Mouse (Mus musculus) lung, adult 2 months (tissue): ENCODE data around the gene 4931414P19Rik. TPM values are rescaled to one million over a fixed set of nuclear protein-coding genes. Genes with fewer than 3 reads are reported as not detected.

Source experiments
- DNase-seq: peaks from one replicate; pipeline ENCODE4 v3.0.0; 2022
- H3K4me1 ChIP-seq: fragments of 200-500 bp; 2 replicates; pipeline ENCODE4 v1.6.1; 2011; ENCODE audit warnings: low read length; ENCODE audit not compliant: control insufficient read depth, insufficient read depth
- H3K4me3 ChIP-seq: fragments of 200-500 bp; replicated peaks from 2 replicates; pipeline ENCODE3; 2011; ENCODE audit warnings: low read depth, mild to moderate bottlenecking, control low read depth, low read length; ENCODE audit errors: extremely low read depth
- CTCF ChIP-seq: fragments of 200-500 bp; IDR thresholded peaks from 2 replicates; pipeline ENCODE4 v1.5.1; 2011; ENCODE audit warnings: mild to moderate bottlenecking, low read length, control low read depth; ENCODE audit not compliant: insufficient read depth
- POLR2A ChIP-seq: fragments of 200-500 bp; IDR thresholded peaks from 2 replicates; pipeline ENCODE4 v1.6.1; 2011; ENCODE audit warnings: low read depth, mild to moderate bottlenecking, control low read depth, low read length, borderline replicate concordance; ENCODE audit errors: extremely low read depth
- WGBS: fragments of 180-500 bp; shearing (Covaris S2); methylation state at CpG from one replicate; pipeline ENCODE4 v1.1.7; 2018; 5-methylcytosine and 5-hydroxymethylcytosine counted together
- polyA plus RNA-seq: library from polyadenylated mRNA; depleted of rRNA; stranded (reverse); fragments of >200 nt; gene quantifications from 2 replicates; pipeline ENCODE4 v1.2.3, GENCODE M21; 2012

4931414P19Rik gene
- polyA plus RNA-seq, 1 experiment = 7.3 TPM

- 41% methylated on average over 10 of the region's 10 CpGs for WGBS
- no peak for DNase-seq
- TF ChIP-seq CTCF (no peak), POLR2A (no peak)
- no peaks in the 10 kb centered on the region for H3K4me1 ChIP-seq
- H3K4me3 ChIP-seq = no peak overlapping the region
These were observed 13.4 kb downstream of the 4931414P19Rik start for GRCm38 (mm10) chr14:54592319-54592934.

GRCm38 (mm10) chr14:54591056-54591455, 14.7 kb downstream of the 4931414P19Rik start:
- no peak for DNase-seq
- WGBS = 94% methylated on average over 16 of the region's 16 CpGs
- Histone ChIP-seq H3K4me3 (no peak overlapping the region), H3K4me1 (no peaks in the 10 kb centered on the region)
- no peak for TF ChIP-seq CTCF
- TF ChIP-seq POLR2A = no peak

DNA sequence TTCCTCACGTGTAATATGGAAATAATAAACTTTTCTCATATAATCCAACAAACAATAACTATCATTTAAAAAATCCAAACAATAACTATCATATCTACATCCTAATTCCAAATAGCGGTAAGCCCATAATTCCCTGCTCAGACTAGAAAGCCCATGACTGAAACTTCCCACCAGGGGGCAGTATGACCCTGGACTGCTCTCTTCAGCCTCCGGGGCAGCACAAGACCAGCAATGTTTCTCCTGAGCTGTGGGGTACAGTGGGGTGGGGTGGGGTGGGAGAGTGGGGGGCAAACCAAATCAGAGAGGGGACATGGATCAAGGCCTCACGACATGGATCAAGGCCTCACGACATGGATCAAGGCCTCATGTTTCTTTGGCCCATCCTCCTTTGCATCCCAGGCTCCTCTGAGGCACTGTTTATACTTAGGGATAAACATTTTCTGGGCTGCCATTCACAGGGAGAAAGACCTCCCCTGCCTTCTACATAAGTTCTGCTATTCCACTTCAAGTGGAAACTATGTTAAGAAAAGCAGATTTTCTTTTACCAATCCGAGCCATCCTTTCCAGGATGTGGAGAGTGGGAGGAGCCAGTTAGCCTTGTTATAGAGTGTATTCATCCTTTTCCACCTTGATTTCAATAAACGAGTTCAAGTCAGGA, 22.0 kb downstream of the 4931414P19Rik start:
- H3K4me3 ChIP-seq = peak overlapping the region; percentile 8
- peak; percentile 55 for DNase-seq
- 37% methylated on average over 7 of the region's 7 CpGs for WGBS
- no peak for TF ChIP-seq POLR2A
- peak; percentile 73 for TF ChIP-seq CTCF
- no peaks in the 10 kb centered on the region; the same call in 1 of the 2 replicates for H3K4me1 ChIP-seq

- no peak for DNase-seq
- no peaks in the 10 kb centered on the region; the same call in 1 of the 2 replicates for H3K4me1 ChIP-seq
- WGBS = 93% methylated on average over 9 of the region's 9 CpGs
- TF ChIP-seq POLR2A (no peak), CTCF (no peak)
- no peak overlapping the region for H3K4me3 ChIP-seq
These were observed 23.3 kb downstream of the 4931414P19Rik start for GRCm38 (mm10) chr14:54582536-54582935.

DNA sequence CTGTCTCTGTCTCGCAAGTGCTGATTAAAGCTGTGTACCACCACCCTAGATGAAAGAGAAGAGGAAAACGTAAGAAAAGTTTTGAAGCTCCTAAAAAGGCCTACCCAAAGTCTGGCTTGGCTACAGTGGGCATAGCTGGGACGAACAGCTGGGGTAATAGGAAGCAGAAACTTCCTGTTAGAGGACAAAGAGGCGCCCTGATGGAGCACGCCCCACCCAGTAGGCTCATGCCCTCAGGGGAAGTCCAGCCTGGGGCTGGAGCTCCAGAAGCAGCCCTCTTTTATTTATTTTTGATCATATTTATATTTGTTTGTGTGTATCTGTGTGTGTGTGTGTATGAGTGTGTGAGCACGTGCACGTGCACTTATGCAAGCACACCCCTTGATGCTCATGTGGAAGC, 26.2 kb downstream of the 4931414P19Rik start:
- no peak overlapping the region for H3K4me3 ChIP-seq
- TF ChIP-seq CTCF (no peak), POLR2A (no peak)
- WGBS = 51% methylated on average over 7 of the region's 7 CpGs
- H3K4me1 ChIP-seq = peaks cover 4% of the 10 kb centered on the region
- DNase-seq = no peak

DNA sequence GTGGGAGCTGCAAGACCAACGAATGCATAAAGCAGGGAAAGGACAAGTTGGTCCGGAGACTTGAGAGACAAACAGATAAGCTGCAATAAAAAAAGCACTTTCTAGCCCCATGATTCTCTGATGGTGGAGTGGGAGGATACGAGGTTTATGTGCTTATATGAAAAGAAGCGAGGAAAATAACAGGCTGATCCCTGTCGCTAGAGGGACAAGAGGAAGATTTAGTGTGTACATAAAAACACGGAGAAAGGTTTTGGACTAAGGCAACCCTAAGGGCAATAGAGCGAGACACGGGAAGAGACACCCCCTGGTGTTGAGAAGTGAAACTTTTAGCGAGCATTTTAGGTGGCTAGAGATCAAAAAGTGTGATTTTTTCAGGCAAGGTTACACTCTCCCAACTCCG, 27.7 kb downstream of the 4931414P19Rik start:
- Histone ChIP-seq H3K4me1 (peaks cover 6% of the 10 kb centered on the region), H3K4me3 (peak overlapping the region; percentile 74)
- WGBS = under 1% methylated on average over 10 of the region's 10 CpGs
- TF ChIP-seq CTCF = peak; percentile 42
- no peak for TF ChIP-seq POLR2A
- peak; percentile 41 for DNase-seq

DNA sequence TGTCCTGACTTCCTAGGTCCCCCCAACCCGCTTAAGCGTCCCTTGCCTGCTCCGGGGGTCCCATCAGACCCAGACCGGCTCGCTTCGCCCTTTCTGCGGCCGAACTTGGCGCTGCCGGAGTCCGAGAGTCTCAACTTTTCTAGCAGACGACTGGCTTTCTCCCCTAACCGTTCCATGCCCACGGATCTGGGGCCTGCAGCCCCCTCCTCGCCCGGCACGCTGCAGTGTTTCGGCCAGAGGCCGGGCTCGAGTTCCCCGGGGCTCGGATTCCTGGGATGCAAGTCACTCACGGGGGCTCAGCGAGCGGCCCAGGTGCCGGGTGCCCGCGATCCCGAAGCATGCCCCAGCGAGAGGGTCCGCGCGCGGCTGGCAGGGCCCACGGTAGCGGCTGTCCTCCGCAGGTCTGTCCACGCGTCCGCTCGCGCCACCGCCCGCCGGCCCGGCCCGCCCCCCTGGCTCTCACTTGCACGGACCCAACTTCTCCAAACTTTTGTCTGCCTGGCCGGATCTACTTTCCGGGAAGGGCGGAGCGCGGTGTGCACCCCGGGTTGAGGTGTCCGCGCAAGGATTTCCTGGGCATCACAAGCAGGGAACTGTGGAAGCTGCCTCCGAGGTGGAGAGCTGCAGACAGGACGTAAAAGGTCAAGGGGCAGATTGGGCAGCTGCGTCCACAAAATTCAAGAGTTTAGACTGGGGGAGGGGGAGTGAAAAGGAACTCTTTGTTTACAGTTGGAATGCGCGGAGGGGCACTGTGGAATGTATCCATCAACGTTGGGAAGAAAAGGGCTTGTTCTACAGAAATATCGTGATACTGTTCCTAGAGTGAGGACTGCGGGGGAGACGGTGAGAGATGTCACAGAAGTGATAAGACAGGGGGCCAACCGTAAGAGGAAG, 28.5 kb downstream of the 4931414P19Rik start, which contains the start of gene Ajuba:
Gene Ajuba (minus strand): TSS at position 470 of the 894 bp plus-strand sequence.
- peaks cover 7% of the 10 kb centered on the region for H3K4me1 ChIP-seq
- WGBS = under 1% methylated on average over 66 of the region's 66 CpGs
- peak; percentile 89 for DNase-seq
- H3K4me3 ChIP-seq = peak within 1 kb of the TSS; percentile 74
- TF ChIP-seq POLR2A (0 out of 2 replicates have a peak, but pooled peaks have one; percentile 25), CTCF (no peak)

- peak; percentile 57 for DNase-seq
- Histone ChIP-seq H3K4me1 (peaks cover 7% of the 10 kb centered on the region), H3K4me3 (peak overlapping the region; percentile 74)
- 1% methylated on average over 84 of the region's 84 CpGs for WGBS
- TF ChIP-seq POLR2A = no peak
- TF ChIP-seq CTCF = no peak
These were observed 29.3 kb downstream of the 4931414P19Rik start for GRCm38 (mm10) chr14:54576241-54577088.
